Mouse (Mus musculus): ENCODE measurements at regions not wholly inside any gene's neighbourhood (a gene's known extent, or its start where the extent isn't known, plus 50 kb on each side); places are given as distances from the start of the nearest gene placed in this dataset.

GRCm38 (mm10) chr7:70032857-70033256 lies 333.7 kb downstream of the Nr2f2 start:
- TF ChIP-seq CTCF (IDR thresholded peaks at IDR 0.05; ENCODE audit: low read depth) (no peak), EP300 (IDR thresholded peaks at IDR 0.05; ENCODE audit: low read depth) (no peak)
